In the genomic region with DNA sequence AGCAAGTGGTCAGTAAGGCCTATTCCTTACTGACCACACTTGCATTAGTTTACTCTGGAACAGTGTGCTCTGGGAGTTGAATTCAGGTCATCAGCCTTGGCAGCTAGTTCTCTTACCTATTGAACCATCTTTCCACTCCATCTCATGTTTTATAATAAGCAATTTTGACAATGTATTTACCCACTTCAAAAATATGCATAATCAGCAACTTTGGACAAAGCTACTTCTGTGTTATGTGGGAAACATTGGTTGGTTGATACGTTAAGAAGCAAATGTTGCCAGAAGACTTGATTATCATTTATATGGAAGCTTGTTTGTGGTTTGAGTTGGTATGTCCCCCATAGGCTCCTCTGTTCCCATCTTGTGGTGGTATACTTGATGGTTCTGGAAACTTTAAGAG, we compare ENCODE assay signal across 16 mouse cellular contexts.
"Had no signal": no experiment of that assay in that cellular context is flagged by ENCODE, and none has a peak within 500 bp of the region (broad histone marks: within the 10 kb centered on the region; RNA-seq: fewer than 3 reads in every experiment).

No protein-coding gene starts in this region.

- H3K4me3 ChIP-seq: neural tube, embryonic 13.5 days; neural tube, embryonic 15.5 days; stomach, embryonic 15.5 days had no signal

- H3K4me1 ChIP-seq: neural tube, embryonic 13.5 days; neural tube, embryonic 15.5 days; stomach, embryonic 15.5 days had no signal

- H3K9me3 ChIP-seq: neural tube, embryonic 13.5 days; neural tube, embryonic 15.5 days; stomach, embryonic 15.5 days had no signal

- H3K27ac ChIP-seq: neural tube, embryonic 13.5 days; neural tube, embryonic 15.5 days; stomach, embryonic 15.5 days; stomach, postnatal 0 days had no signal

- DNase-seq: retina, postnatal 1 day; right cerebral cortex, adult 18-20 months; right cerebral cortex, postnatal 14 days; right cerebral cortex, postnatal 25 days; right cerebral cortex, postnatal 4 days; spleen, adult 18-20 months; thymus, adult 18-20 months; thymus, adult 2 months; thymus, postnatal 14 days; thymus, postnatal 25 days; thymus, postnatal 36 days; thymus, postnatal 4 days had no signal

- H3K9ac ChIP-seq: neural tube, embryonic 13.5 days; neural tube, embryonic 15.5 days; stomach, embryonic 15.5 days had no signal

- H3K27me3 ChIP-seq: neural tube, embryonic 13.5 days; neural tube, embryonic 15.5 days; stomach, embryonic 15.5 days had no signal

- H3K36me3 ChIP-seq: neural tube, embryonic 13.5 days; neural tube, embryonic 15.5 days; stomach, embryonic 15.5 days had no signal

- H3K4me2 ChIP-seq: neural tube, embryonic 13.5 days; neural tube, embryonic 15.5 days; stomach, embryonic 15.5 days had no signal
